Mouse (Mus musculus): ENCODE measurements at regions not wholly inside any gene's neighbourhood (a gene's known extent, or its start where the extent isn't known, plus 50 kb on each side); places are given as distances from the start of the nearest gene placed in this dataset.

- no peak for DNase-seq
Observed at GRCm38 (mm10) chr9:35360139-35361100, 60.5 kb upstream of the Cdon start.

- no peak for DNase-seq
Observed at GRCm38 (mm10) chr9:35361432-35361831, 59.5 kb upstream of the Cdon start.

GRCm38 (mm10) chr9:35362276-35362675 lies 58.7 kb upstream of the Cdon start:
- DNase-seq: peak; percentile 23

GRCm38 (mm10) chr9:35363079-35363478 lies 57.8 kb upstream of the Cdon start:
- DNase-seq: no peak

- DNase-seq: no peak
Observed at GRCm38 (mm10) chr9:35363936-35364335, 57.0 kb upstream of the Cdon start.

GRCm38 (mm10) chr9:35365975-35366374 lies 55.0 kb upstream of the Cdon start:
- no peak for DNase-seq

GRCm38 (mm10) chr9:35369063-35369462 lies 51.9 kb upstream of the Cdon start:
- DNase-seq: no peak

GRCm38 (mm10) chr9:35370031-35370430 lies 50.9 kb upstream of the Cdon start:
- DNase-seq: no peak

GRCm38 (mm10) chr9:35370895-35371294 lies 50.0 kb upstream of the Cdon start:
- DNase-seq: no peak

All from adrenal gland, adult 8-10 months (tissue).